12 mouse cellular contexts compared by ENCODE assay signal in the genomic region with DNA sequence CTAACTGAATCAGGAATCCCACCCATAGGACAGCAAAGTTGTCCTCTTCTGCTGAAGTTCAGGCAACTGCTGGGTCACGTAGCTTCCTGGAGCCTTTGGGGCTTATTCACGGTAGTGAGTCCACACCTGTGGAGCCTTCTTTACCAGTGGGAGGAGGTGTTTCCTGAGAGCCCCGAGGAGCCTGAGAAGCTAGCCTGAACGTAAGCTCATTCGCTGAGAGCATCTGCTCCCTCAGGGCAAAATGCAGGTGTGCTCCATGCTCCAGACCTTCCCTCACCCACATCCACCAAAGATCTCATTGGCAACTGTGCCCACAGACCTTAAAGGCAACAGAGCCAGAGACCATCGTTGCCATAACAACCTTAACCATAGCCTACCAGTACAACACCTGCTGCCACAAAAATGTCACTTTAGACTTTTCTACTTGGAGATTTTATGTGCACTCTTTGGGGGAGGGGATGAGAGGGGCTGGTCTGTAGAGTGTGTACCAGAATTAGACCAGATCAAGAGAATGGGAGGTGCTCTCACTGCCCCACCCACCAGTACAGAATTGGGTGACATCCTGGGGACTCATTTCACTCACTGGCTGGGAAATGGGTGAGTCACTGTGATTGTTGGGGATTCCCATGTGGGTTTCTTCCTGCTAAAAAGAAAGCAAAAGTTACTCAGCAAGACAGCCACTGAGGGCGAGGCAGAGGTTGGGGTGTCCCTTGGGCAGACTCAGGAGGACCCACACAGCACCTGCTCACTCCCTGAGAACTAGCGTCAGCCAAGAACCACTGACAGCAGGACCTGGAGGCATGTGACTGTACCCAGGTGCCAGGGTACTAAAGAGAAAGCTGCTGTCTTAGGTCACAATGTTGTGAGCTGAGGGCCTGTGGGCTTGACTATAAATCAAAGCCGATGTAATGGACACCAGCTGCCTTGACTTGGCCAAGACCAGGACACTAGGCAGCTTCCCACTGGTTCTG. TPM values are rescaled to one million over a fixed set of nuclear protein-coding genes. Genes with fewer than 3 reads are reported as not detected.
DNase-seq lines count a peak whose midpoint lies in the region; ATAC-seq and TF ChIP-seq lines count a peak whose summit lies in the region.
"Had no signal": no experiment of that assay in that cellular context is flagged by ENCODE, and none has a peak within 500 bp of the region (broad histone marks: within the 10 kb centered on the region; RNA-seq: fewer than 3 reads in every experiment).

No protein-coding gene starts in this region.

- no peak for TF ChIP-seq POLR2A in small intestine, adult 2 months (IDR thresholded peaks at IDR 0.05; ENCODE audit: low read depth, low read length)

- no peak overlapping the region for H3K4me2 ChIP-seq in midbrain, embryonic 15.5 days
- H3K4me2 ChIP-seq: hindbrain, embryonic 12.5 days had no signal

- peak overlapping the region; percentile 56 for H3K27ac ChIP-seq in small intestine, adult 2 months (ENCODE audit: insufficient read depth, low read depth, low read length)
- no peak overlapping the region for H3K27ac ChIP-seq in midbrain, embryonic 15.5 days
- H3K27ac ChIP-seq: hindbrain, embryonic 12.5 days; layer of hippocampus, adult 2 months had no signal

- peak; percentile 71 for ATAC-seq in activated CD4-positive, CD25-positive, alpha-beta regulatory T cell, adult 4 months
- ATAC-seq in midbrain, embryonic 15.5 days (replicated peaks): no peak
- ATAC-seq: lung, postnatal 0 days had no signal

- 40% methylated on average over 9 of the region's 9 CpGs for WGBS in small intestine, adult 2 months
- WGBS in midbrain, embryonic 15.5 days: 82% methylated on average over 9 of the region's 9 CpGs

- H3K4me1 ChIP-seq in small intestine, adult 2 months (ENCODE audit: control insufficient read depth, insufficient read depth, insufficient read length, low read length): peaks cover 17% of the 10 kb centered on the region
- peaks cover 11% of the 10 kb centered on the region for H3K4me1 ChIP-seq in midbrain, embryonic 15.5 days

- H3K9ac ChIP-seq in midbrain, embryonic 15.5 days: no peak overlapping the region
- H3K9ac ChIP-seq: hindbrain, embryonic 12.5 days had no signal

- intact Hi-C loops in gastrocnemius, postnatal 14 days (cut with DNase I; ENCODE audit: low total_unique reads): loop anchor here (2.0 kb wide), 1 partner anchor 41 kb away; no protein-coding TSS in a partner anchor

- H3K27me3 ChIP-seq in small intestine, adult 2 months (ENCODE audit: control insufficient read depth, insufficient read depth, low read length): no peaks in the 10 kb centered on the region
- no peaks in the 10 kb centered on the region for H3K27me3 ChIP-seq in midbrain, embryonic 15.5 days (replicated peaks)
- H3K27me3 ChIP-seq: hindbrain, embryonic 12.5 days had no signal

- no peaks in the 10 kb centered on the region for H3K36me3 ChIP-seq in small intestine, adult 2 months (ENCODE audit: control insufficient read depth, insufficient read depth, low read length)
- no peaks in the 10 kb centered on the region for H3K36me3 ChIP-seq in midbrain, embryonic 15.5 days (replicated peaks)
- H3K36me3 ChIP-seq: hindbrain, embryonic 12.5 days had no signal

- DNase-seq in gastrocnemius, adult 18-20 months (ENCODE audit: low spot score): peak; percentile 57
- no peak for DNase-seq in gastrocnemius, postnatal 14 days
- peak; percentile 81 for DNase-seq in 3T3-L1 (ENCODE audit: low read depth, low spot score)
- DNase-seq in layer of hippocampus, adult 11-12 months (ENCODE audit: low spot score): no peak
- no peak for DNase-seq in right cerebral cortex, postnatal 14 days
- DNase-seq: adrenal gland, postnatal 25 days had no signal

- H3K4me3 ChIP-seq in small intestine, adult 2 months (ENCODE audit: low read depth, low read length): no peak overlapping the region
- H3K4me3 ChIP-seq in midbrain, embryonic 15.5 days: no peak overlapping the region
- H3K4me3 ChIP-seq: hindbrain, embryonic 12.5 days; layer of hippocampus, adult 2 months had no signal

- H3K9me3 ChIP-seq in midbrain, embryonic 15.5 days: no peaks in the 10 kb centered on the region
- H3K9me3 ChIP-seq: hindbrain, embryonic 12.5 days had no signal

- no peak for TF ChIP-seq CTCF in small intestine, adult 2 months (IDR thresholded peaks at IDR 0.05; ENCODE audit: extremely low read depth, insufficient read length, insufficient replicate concordance, low read depth, low read length)

RNA-seq across cellular contexts. Expression of a gene that starts 2.6 kb away (rescaled TPM):
- total RNA-seq in gastrocnemius, adult 18-20 months (2021): 10 to 100 TPM; 13.7 to 15.1 TPM
- total RNA-seq in gastrocnemius, postnatal 14 days (2021): 10 to 100 TPM in 1 of 2 experiments, 1 to 10 TPM in 1; 9.7 to 13.3 TPM
- polyA plus RNA-seq in activated CD4-positive, CD25-positive, alpha-beta regulatory T cell, adult 4 months (2017; shearing (Covaris generic)): 10 to 100 TPM; 60.9 to 67.0 TPM
- polyA plus RNA-seq in small intestine, adult 2 months (2012; rRNA removed): 8.2 and 13.7 TPM in 2 replicates
- 18.9 and 21.2 TPM in 2 replicates for polyA plus RNA-seq in midbrain, embryonic 15.5 days (2015; fragmentation: Nextera tagmentation; extraction: Ambion mirVana)

RNA-seq across cellular contexts. Expression of a gene that starts 8.3 kb away (rescaled TPM):
- total RNA-seq in gastrocnemius, adult 18-20 months (2021): 100 to 1,000 TPM; 179 to 182 TPM
- total RNA-seq in gastrocnemius, postnatal 14 days (2021): 100 to 1,000 TPM; 164 to 173 TPM
- 100 to 1,000 TPM; 290 to 402 TPM for polyA plus RNA-seq in activated CD4-positive, CD25-positive, alpha-beta regulatory T cell, adult 4 months (2017; shearing (Covaris generic))
- polyA plus RNA-seq in small intestine, adult 2 months (2012; rRNA removed): 209 and 413 TPM in 2 replicates
- 352 and 378 TPM in 2 replicates for polyA plus RNA-seq in midbrain, embryonic 15.5 days (2015; fragmentation: Nextera tagmentation; extraction: Ambion mirVana)

RNA-seq across cellular contexts. Expression of a gene that starts 25.3 kb away (rescaled TPM):
- under 1 TPM; 0.12 to 0.34 TPM for total RNA-seq in gastrocnemius, adult 18-20 months (2021)
- under 1 TPM; 0.68 to 0.80 TPM for total RNA-seq in gastrocnemius, postnatal 14 days (2021)
- under 1 TPM; 0.40 to 0.91 TPM for polyA plus RNA-seq in activated CD4-positive, CD25-positive, alpha-beta regulatory T cell, adult 4 months (2017; shearing (Covaris generic))
- 0.52 and 1.1 TPM in 2 replicates for polyA plus RNA-seq in small intestine, adult 2 months (2012; rRNA removed)
- 4.7 and 4.8 TPM in 2 replicates for polyA plus RNA-seq in midbrain, embryonic 15.5 days (2015; fragmentation: Nextera tagmentation; extraction: Ambion mirVana)

RNA-seq across cellular contexts. Expression of a gene that starts 25.7 kb away (rescaled TPM):
- total RNA-seq in gastrocnemius, adult 18-20 months (2021): 10 to 100 TPM; 54.6 to 57.5 TPM
- 10 to 100 TPM; 42.6 to 44.8 TPM for total RNA-seq in gastrocnemius, postnatal 14 days (2021)
- polyA plus RNA-seq in activated CD4-positive, CD25-positive, alpha-beta regulatory T cell, adult 4 months (2017; shearing (Covaris generic)): 10 to 100 TPM; 55.3 to 61.6 TPM
- 15.8 and 29.7 TPM in 2 replicates for polyA plus RNA-seq in small intestine, adult 2 months (2012; rRNA removed)
- polyA plus RNA-seq in midbrain, embryonic 15.5 days (2015; fragmentation: Nextera tagmentation; extraction: Ambion mirVana): 155 and 162 TPM in 2 replicates

RNA-seq across cellular contexts. Expression of a gene that starts 32.3 kb away (rescaled TPM):
- not detected for total RNA-seq in gastrocnemius, adult 18-20 months (2021)
- under 1 TPM in 1 of 2 experiments, not detected in 1; 0.10 TPM for total RNA-seq in gastrocnemius, postnatal 14 days (2021)
- polyA plus RNA-seq in activated CD4-positive, CD25-positive, alpha-beta regulatory T cell, adult 4 months (2017; shearing (Covaris generic)): under 1 TPM in 1 of 2 experiments, not detected in 1; 0.07 TPM
- polyA plus RNA-seq in small intestine, adult 2 months (2012; rRNA removed): 1.7 and 2.2 TPM in 2 replicates
- 13.8 and 14.1 TPM in 2 replicates for polyA plus RNA-seq in midbrain, embryonic 15.5 days (2015; fragmentation: Nextera tagmentation; extraction: Ambion mirVana)
- polyA plus RNA-seq: lung, postnatal 0 days had no signal

Comparison
In these comparisons a context has a peak if more than half of its experiments do, and no peak if none do; other contexts are left out.
1. DNase-seq: peak in gastrocnemius, adult 18-20 months (single experiment) and 3T3-L1 (single experiment); none in gastrocnemius, postnatal 14 days (single experiment), layer of hippocampus, adult 11-12 months (single experiment) and right cerebral cortex, postnatal 14 days (single experiment).